Mouse (Mus musculus) leukemia stem cell, adult 10-12 weeks (primary cell): ENCODE measurements around the gene Dck. TPM values are rescaled to one million over a fixed set of nuclear protein-coding genes. Genes with fewer than 3 reads are reported as not detected.

Experiments used
- polyA plus RNA-seq: library from polyadenylated mRNA; stranded (reverse); fragments of >175 nt; gene quantifications from 2 replicates; pipeline ENCODE4 v1.2.3, GENCODE M21; 2012; ENCODE audit warnings: low replicate concordance

The Dck gene
- polyA plus RNA-seq: 13.5 and 16.5 TPM in 2 replicates

GRCm38 (mm10) chr5:88764987-88765481 lies at the start of gene Dck:
Dck (plus strand) TSS chr5:88764996.

DNA sequence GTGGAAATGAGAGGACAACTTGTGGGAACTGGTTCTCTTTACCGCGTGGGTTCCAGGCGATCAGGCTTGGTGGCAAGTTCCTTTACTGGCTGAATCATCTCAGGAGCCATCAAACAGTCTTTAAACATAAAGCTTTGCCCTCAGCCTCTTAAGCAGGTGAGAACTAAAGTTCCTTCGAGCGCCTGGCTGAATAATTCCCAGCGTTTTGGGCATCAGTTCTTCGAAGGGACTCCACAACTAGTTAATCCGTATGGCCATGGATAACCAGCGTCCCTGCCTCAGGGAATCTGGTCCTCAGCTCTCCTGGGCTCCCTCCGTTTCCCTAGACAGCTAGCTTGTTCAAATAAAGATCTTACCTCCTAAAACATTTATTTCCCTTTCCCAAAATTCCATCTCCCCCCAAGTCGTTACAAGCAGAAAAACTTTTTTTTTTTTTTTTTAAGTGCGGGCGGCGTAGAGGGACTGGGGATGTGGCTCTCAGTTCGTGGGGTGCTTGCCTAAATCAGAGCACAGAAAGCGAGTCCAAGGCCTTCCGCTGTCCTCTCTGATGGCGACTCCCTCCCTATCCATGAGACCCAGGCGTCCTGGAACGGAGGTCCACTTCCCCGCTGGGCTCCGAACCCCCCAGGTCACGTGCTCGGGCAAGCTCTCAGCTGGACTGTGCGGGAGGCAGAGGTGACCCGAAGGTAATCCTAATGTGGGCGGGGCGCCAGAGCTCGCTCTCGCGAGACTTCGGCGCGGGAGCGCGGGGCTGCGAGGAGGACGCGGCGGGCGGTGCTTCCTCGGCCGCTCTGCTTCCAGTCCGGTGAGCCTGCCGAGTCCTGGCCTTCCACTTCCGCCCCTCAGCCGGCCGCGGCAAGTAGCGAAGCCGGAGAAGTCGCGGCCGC lies 44.4 kb upstream of the Dck start, which contains the start of gene Mob1b:
Gene Mob1b (plus strand): TSS at position 740 of the 887 bp plus-strand sequence.

Other genes with a start within 250 kb of the Dck start
- gene Jchain, start 237.1 kb upstream of the Dck start, polyA plus RNA-seq: 6.2 and 15.0 TPM in 2 replicates
- gene Utp3, start 210.5 kb upstream of the Dck start, polyA plus RNA-seq: 36.1 and 40.6 TPM in 2 replicates
- gene Rufy3, start 200.0 kb upstream of the Dck start, polyA plus RNA-seq: 2.1 and 3.0 TPM in 2 replicates
- 40.3 and 60.8 TPM in 2 replicates for gene Grsf1, start 88.8 kb upstream of the Dck start, polyA plus RNA-seq
- gene Mob1b, start 44.1 kb upstream of the Dck start, polyA plus RNA-seq: 24.1 and 40.8 TPM in 2 replicates
- 0.06 TPM in 1 of 2 replicates, not detected in the other for gene Slc4a4, start 121.8 kb downstream of the Dck start, polyA plus RNA-seq